Mouse (Mus musculus) cerebellum, adult 9-10 months (tissue): ENCODE results near the gene Olfr195.
"Not testable (repeated sequence)": the region's sequence is repeated elsewhere in the genome, so short reads cannot be mapped to it uniquely, and the experiment has no call there.

Experiments
- DNase-seq: peaks from one replicate; pipeline ENCODE4 v3.0.0; 2022

Olfr195 gene

GRCm38 (mm10) chr16:59146746-59147145, at the start of gene Olfr195:
Gene Olfr195, plus strand, starts transcription at chr16:59147046.
- no peak for DNase-seq

DNA sequence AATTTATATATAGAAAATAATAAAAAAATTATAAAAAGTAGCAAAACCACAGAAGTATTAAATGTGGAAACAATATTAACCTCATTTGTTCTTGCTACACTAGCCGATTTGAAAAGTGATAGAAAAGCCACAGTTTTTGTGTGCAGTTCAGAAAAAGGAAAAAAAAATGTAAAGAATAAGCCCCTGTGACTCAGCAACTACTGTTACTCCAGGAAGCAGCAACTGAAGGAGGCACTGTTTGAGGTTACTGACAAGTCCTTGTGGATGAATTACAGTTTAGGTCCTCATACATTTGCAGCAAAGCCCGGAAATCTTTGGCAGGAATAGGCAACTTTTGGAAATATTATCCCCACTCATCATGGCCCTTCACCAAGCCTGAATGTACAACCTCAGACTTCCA, 41.5 kb upstream of the Olfr195 start:
- no peak for DNase-seq

- DNase-seq: not testable (repeated sequence)
These were observed 38.3 kb upstream of the Olfr195 start for GRCm38 (mm10) chr16:59108522-59108921.

- no peak for DNase-seq
These were observed 35.1 kb upstream of the Olfr195 start, which contains the start of gene Olfr193 for GRCm38 (mm10) chr16:59111781-59112180. Gene Olfr193, minus strand, starts transcription at chr16:59111881.

GRCm38 (mm10) chr16:59120969-59121368, 25.9 kb upstream of the Olfr195 start, which contains the start of gene Olfr194:
Gene Olfr194, minus strand, starts transcription at chr16:59121069.
- no peak for DNase-seq

DNA sequence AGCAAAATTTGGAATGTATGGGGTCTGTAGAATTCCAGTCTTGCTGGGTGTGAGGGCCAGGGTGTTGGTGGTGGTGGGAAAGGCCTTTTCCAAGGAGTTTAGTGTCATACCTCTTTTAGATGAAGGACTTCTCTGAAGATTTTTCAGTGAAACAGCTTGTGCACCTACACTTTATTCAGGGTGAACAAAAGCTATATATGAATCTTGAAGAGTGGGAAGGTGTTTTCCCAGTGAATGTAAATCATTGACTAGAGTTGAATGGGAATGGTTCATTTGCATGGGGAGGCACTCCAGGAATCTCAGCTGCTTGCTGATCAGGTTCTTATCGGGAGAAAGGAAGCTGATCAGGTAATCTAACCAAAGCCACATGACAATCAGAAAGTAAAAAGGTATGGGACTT, 16.1 kb upstream of the Olfr195 start:
- no peak for DNase-seq

DNA sequence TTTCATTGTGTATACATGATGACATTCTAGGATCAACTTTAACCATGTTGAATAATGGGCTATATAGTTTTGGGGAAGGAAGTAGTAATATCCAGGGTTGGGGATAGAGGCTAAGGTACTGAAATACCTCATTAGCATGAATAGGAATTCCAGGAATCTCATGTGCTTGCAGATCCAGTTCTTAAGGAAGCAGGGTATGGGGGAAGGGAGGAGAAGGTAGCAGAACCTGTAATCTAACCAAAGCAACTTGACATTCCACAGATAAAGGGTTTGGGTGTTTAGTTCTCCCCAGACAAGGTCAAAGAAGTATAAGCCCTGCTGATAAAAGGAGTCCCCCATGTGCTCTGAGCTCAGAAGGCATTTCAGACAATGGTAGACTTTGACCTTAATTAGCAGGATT, 5.7 kb upstream of the Olfr195 start:
- no peak for DNase-seq

DNA sequence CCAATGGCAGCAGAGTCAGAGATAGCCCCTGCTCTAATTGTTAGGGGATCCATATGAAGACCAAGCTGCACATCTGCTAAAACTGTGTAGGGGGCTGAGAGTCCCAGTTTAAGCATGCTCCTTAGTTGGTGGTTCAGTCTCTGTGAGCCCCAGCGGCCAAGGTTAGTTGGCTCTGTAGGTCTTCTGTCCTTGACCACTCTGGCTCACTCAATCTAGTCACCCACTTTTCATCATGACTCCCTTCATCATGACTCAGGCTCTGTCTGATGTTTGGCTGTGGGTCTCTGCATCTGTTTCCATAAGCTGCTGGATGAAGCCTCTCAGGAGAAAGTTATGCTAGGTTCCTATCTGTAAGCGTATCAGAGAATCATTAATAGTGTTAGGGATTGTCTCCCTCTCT, 5.2 kb downstream of the Olfr195 start:
- no peak for DNase-seq

- DNase-seq: no peak
These were observed 23.5 kb downstream of the Olfr195 start, which contains the start of gene Olfr196 for GRCm38 (mm10) chr16:59170354-59170753. Gene Olfr196, minus strand, starts transcription at chr16:59170454.
